Mouse (Mus musculus) right cerebral cortex, adult 2 months (tissue): ENCODE measurements around the gene Bbs9.
A peak's percentile ranks its signal among the peaks of the same experiment; 100 is the strongest.

ENCODE experiments used
- DNase-seq, 2 experiments: peaks; one replicate each; pipeline ENCODE4 v3.0.0; 2021 to 2022; ENCODE audit warnings: low spot score in 2 of 2

Bbs9 gene

GRCm38 (mm10) chr9:22805981-22806380 is 330.5 kb downstream of the Bbs9 start:
- no peak for DNase-seq

- no peak for DNase-seq
These were observed 331.0 kb downstream of the Bbs9 start for GRCm38 (mm10) chr9:22806494-22806893.

- no peak for DNase-seq
These were observed 332.2 kb downstream of the Bbs9 start for GRCm38 (mm10) chr9:22807693-22808092.

- DNase-seq, result no peak
These were observed 334.2 kb downstream of the Bbs9 start for GRCm38 (mm10) chr9:22809621-22810126.

- DNase-seq, result no peak
These were observed 334.9 kb downstream of the Bbs9 start for GRCm38 (mm10) chr9:22810454-22810853.

- DNase-seq, result no peak
These were observed 336.4 kb downstream of the Bbs9 start for GRCm38 (mm10) chr9:22811931-22812330.

GRCm38 (mm10) chr9:22814407-22815092 is 339.0 kb downstream of the Bbs9 start:
- DNase-seq, result no peak

- no peak for DNase-seq
These were observed 339.6 kb downstream of the Bbs9 start for GRCm38 (mm10) chr9:22815093-22815458.

GRCm38 (mm10) chr9:22819539-22819938 is 344.0 kb downstream of the Bbs9 start:
- no peak for DNase-seq

- no peak for DNase-seq
These were observed 345.2 kb downstream of the Bbs9 start for GRCm38 (mm10) chr9:22820646-22821185.

GRCm38 (mm10) chr9:22822770-22823169 is 347.3 kb downstream of the Bbs9 start:
- no peak for DNase-seq

GRCm38 (mm10) chr9:22823856-22824255 is 348.3 kb downstream of the Bbs9 start:
- no peak for DNase-seq

- DNase-seq, result no peak
These were observed 349.4 kb downstream of the Bbs9 start for GRCm38 (mm10) chr9:22824910-22825309.

- DNase-seq, result peak in 1 of 2 experiments; percentile 20
These were observed 351.1 kb downstream of the Bbs9 start for GRCm38 (mm10) chr9:22826571-22826990.

GRCm38 (mm10) chr9:22827176-22827770 is 351.8 kb downstream of the Bbs9 start:
- no peak for DNase-seq

- peak in 1 of 2 experiments; percentile 23 for DNase-seq
These were observed 353.9 kb downstream of the Bbs9 start for GRCm38 (mm10) chr9:22829212-22829960.

GRCm38 (mm10) chr9:22834994-22835512 is 359.5 kb downstream of the Bbs9 start:
- DNase-seq, result no peak

- no peak for DNase-seq
These were observed 361.5 kb downstream of the Bbs9 start for GRCm38 (mm10) chr9:22837000-22837399.

- no peak for DNase-seq
These were observed 362.2 kb downstream of the Bbs9 start for GRCm38 (mm10) chr9:22837702-22838210.

GRCm38 (mm10) chr9:22846048-22846447 is 370.5 kb downstream of the Bbs9 start:
- no peak for DNase-seq

- no peak for DNase-seq
These were observed 371.3 kb downstream of the Bbs9 start for GRCm38 (mm10) chr9:22846783-22847182.

- no peak for DNase-seq
These were observed 373.3 kb downstream of the Bbs9 start for GRCm38 (mm10) chr9:22848800-22849199.
